Mouse (Mus musculus) MEL (cell line): ENCODE data around the gene Ppp1r12a. TPM values are rescaled to one million over a fixed set of nuclear protein-coding genes. Genes with fewer than 3 reads are reported as not detected.
A peak's percentile ranks its signal among the peaks of the same experiment; 100 is the strongest.

Experiments used
- DNase-seq: peaks from one replicate; pipeline ENCODE4 v3.0.0; 2011; ENCODE audit warnings: low read depth, low spot score
- H3K27ac ChIP-seq: 2 replicates; pipeline ENCODE4 v1.5.1; 2012; ENCODE audit warnings: low read depth, mild to moderate bottlenecking, control low read depth, low read length, moderate library complexity; ENCODE audit not compliant: control insufficient read depth
- H3K27me3 ChIP-seq, 2 experiments: fragments of 150-350 bp in 1 of 2; sonication (generic) in 1 of 2; 2 replicates each; pipeline ENCODE4 v1.6.1; 2012; ENCODE audit warnings: low read length in 2 of 2, mild to moderate bottlenecking in 2 of 2, improper control_type of control experiment in 1 of 2, moderate library complexity in 1 of 2; ENCODE audit not compliant: insufficient read depth in 2 of 2, control insufficient read depth in 1 of 2
- H3K36me3 ChIP-seq, 2 experiments: 2 replicates each; pipeline ENCODE4 v1.6.1; 2012 to 2014; ENCODE audit warnings: low read length in 2 of 2, improper control_type of control experiment in 1 of 2, inconsistent platforms in 1 of 2, mild to moderate bottlenecking in 1 of 2; ENCODE audit not compliant: insufficient read depth in 2 of 2, control insufficient read depth in 1 of 2
- H3K4me1 ChIP-seq, 2 experiments: fragments of 150-350 bp in 1 of 2; sonication (generic) in 1 of 2; 2 replicates each; pipeline ENCODE4 v1.6.1; 2012; ENCODE audit warnings: low read length in 2 of 2, improper control_type of control experiment in 1 of 2, mild to moderate bottlenecking in 1 of 2; ENCODE audit not compliant: insufficient read depth in 2 of 2, control insufficient read depth in 1 of 2
- H3K4me3 ChIP-seq, 2 experiments: fragments of 150-350 bp in 1 of 2; sonication (generic) in 1 of 2; 2 replicates each; pipeline ENCODE4 v1.5.1; 2012; ENCODE audit warnings: low read depth in 2 of 2, low read length in 2 of 2, mild to moderate bottlenecking in 2 of 2, moderate library complexity in 2 of 2, control low read depth in 1 of 2, improper control_type of control experiment in 1 of 2; ENCODE audit not compliant: control insufficient read depth in 1 of 2, insufficient read depth in 1 of 2
- H3K79me2 ChIP-seq: 2 replicates; pipeline ENCODE4 v1.6.1; 2012; ENCODE audit warnings: mild to moderate bottlenecking, low read length, moderate library complexity; ENCODE audit not compliant: control insufficient read depth, poor library complexity, insufficient read depth
- H3K9ac ChIP-seq: 2 replicates; pipeline ENCODE4 v1.6.1; 2012; ENCODE audit warnings: low read depth, mild to moderate bottlenecking, control low read depth, low read length, moderate library complexity; ENCODE audit not compliant: control insufficient read depth, poor library complexity, severe bottlenecking
- H3K9me3 ChIP-seq: fragments of 150-350 bp; sonication (generic); replicated peaks from 2 replicates; pipeline ENCODE4 v1.6.1; 2012; ENCODE audit warnings: mild to moderate bottlenecking, low read length, improper control_type of control experiment, moderate library complexity; ENCODE audit not compliant: insufficient read depth
- BHLHE40 ChIP-seq: IDR thresholded peaks from 2 replicates; pipeline ENCODE4 v1.6.1; 2012; ENCODE audit warnings: low read depth, mild to moderate bottlenecking, inconsistent platforms, low read length, improper control_type of control experiment, borderline replicate concordance
- CHD1 ChIP-seq: IDR thresholded peaks from 2 replicates; pipeline ENCODE4 v1.6.1; 2012; ENCODE audit warnings: low read depth, mild to moderate bottlenecking, inconsistent platforms, low read length, improper control_type of control experiment
- E2F4 ChIP-seq: IDR thresholded peaks from 2 replicates; pipeline ENCODE4 v1.6.1; 2011; ENCODE audit warnings: low read depth, low read length, improper control_type of control experiment, borderline replicate concordance
- EP300 ChIP-seq, 2 experiments: IDR thresholded peaks; 2 replicates each; pipeline ENCODE4 v1.6.1; 2011; ENCODE audit warnings: improper control_type of control experiment in 2 of 2, low read length in 2 of 2, low read depth in 1 of 2, mild to moderate bottlenecking in 1 of 2
- ETS1 ChIP-seq: IDR thresholded peaks from 2 replicates; pipeline ENCODE4 v1.6.1; 2012; ENCODE audit warnings: low read depth, mild to moderate bottlenecking, inconsistent platforms, low read length, improper control_type of control experiment, moderate library complexity
- GABPA ChIP-seq: IDR thresholded peaks from 2 replicates; pipeline ENCODE4 v1.6.1; 2012; ENCODE audit warnings: low read depth, mild to moderate bottlenecking, inconsistent platforms, low read length, improper control_type of control experiment, moderate library complexity
- GATA1 ChIP-seq: IDR thresholded peaks from 2 replicates; pipeline ENCODE4 v1.6.1; 2011; ENCODE audit warnings: low read depth, low read length, improper control_type of control experiment
- MAFK ChIP-seq: IDR thresholded peaks from 2 replicates; pipeline ENCODE4 v1.6.1; 2011; ENCODE audit warnings: low read depth, mild to moderate bottlenecking, low read length, improper control_type of control experiment, borderline replicate concordance
- MAZ ChIP-seq: IDR thresholded peaks from 2 replicates; pipeline ENCODE4 v1.6.1; 2012; ENCODE audit warnings: low read depth, mild to moderate bottlenecking, inconsistent platforms, low read length, improper control_type of control experiment
- NELFE ChIP-seq: IDR thresholded peaks from 2 replicates; pipeline ENCODE4 v1.6.1; 2011; ENCODE audit warnings: low read depth, low read length, improper control_type of control experiment
- POLR2AphosphoS2 ChIP-seq: IDR thresholded peaks from 2 replicates; pipeline ENCODE4 v1.6.1; 2011; ENCODE audit warnings: low read length, improper control_type of control experiment
- TAL1 ChIP-seq: IDR thresholded peaks from 2 replicates; pipeline ENCODE4 v1.6.1; 2012; ENCODE audit warnings: mild to moderate bottlenecking, inconsistent platforms, low read length, moderate library complexity, mixed read lengths
- TBP ChIP-seq: IDR thresholded peaks from 2 replicates; pipeline ENCODE4 v1.8.0; 2011; ENCODE audit warnings: low read depth, low read length, improper control_type of control experiment
- TCF12 ChIP-seq: IDR thresholded peaks from 2 replicates; pipeline ENCODE4 v1.6.1; 2014; ENCODE audit warnings: low read depth, mild to moderate bottlenecking, inconsistent platforms, low read length, improper control_type of control experiment, moderate library complexity
- USF1 ChIP-seq: IDR thresholded peaks from 2 replicates; pipeline ENCODE4 v1.6.1; 2014; ENCODE audit warnings: low read depth, mild to moderate bottlenecking, inconsistent platforms, low read length, improper control_type of control experiment, moderate library complexity
- USF2 ChIP-seq, 2 experiments: IDR thresholded peaks; 2 replicates each; pipeline ENCODE4 v1.6.1; 2011 to 2012; ENCODE audit warnings: improper control_type of control experiment in 2 of 2, low read length in 2 of 2, borderline replicate concordance in 1 of 2, inconsistent platforms in 1 of 2, low read depth in 1 of 2, mild to moderate bottlenecking in 1 of 2; ENCODE audit not compliant: insufficient read depth in 1 of 2
- ZC3H11A ChIP-seq: IDR thresholded peaks from 2 replicates; pipeline ENCODE4 v1.6.1; 2012; ENCODE audit warnings: low read depth, mild to moderate bottlenecking, inconsistent platforms, low read length, improper control_type of control experiment
- ZKSCAN1 ChIP-seq: IDR thresholded peaks from 2 replicates; pipeline ENCODE4 v1.6.1; 2012; ENCODE audit warnings: low read depth, mild to moderate bottlenecking, inconsistent platforms, low read length, improper control_type of control experiment, moderate library complexity
- polyA plus RNA-seq, 2 experiments: library from polyadenylated mRNA; stranded (reverse) in 1 of 2; unstranded in 1 of 2; fragments of >175 nt in 1 of 2; fragments of >200 nt in 1 of 2; gene quantifications; 2 replicates each; pipeline versions ENCODE4 v1.2.1 to v1.2.4; 2012; ENCODE audit warnings: low replicate concordance in 2 of 2, low read depth in 1 of 2; ENCODE audit not compliant: insufficient read length in 2 of 2, insufficient read depth in 1 of 2, missing spikeins in 1 of 2
- total RNA-seq: library from RNA; depleted of rRNA; stranded (reverse); fragments of 300-350 nt; gene quantifications from 2 replicates; pipeline ENCODE4 v1.2.3, GENCODE M21; 2012

Gene Ppp1r12a
- total and polyA plus RNA-seq, 3 experiments, result 46.5 to 86.6 (median 59.1) TPM

DNA sequence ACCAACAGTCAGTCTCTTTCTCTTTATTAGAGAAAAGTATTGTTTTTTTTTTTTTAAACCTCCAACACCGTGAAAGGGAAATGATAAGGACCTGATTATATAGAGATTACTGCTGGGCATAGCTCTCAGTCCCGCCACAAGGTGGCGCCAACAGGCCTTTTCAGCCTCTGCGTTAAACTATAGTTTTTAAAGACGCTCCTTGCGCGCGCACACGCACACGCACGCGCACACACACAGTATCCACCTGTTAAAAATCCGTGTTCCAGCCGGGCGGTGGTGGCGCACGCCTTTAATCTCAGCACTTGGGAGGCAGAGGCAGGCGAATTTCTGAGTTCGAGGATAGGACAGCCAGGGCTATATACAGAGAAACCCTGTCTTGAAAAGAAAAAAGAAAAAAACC lies 138.8 kb downstream of the Ppp1r12a start (continued):
- no peak for TF ChIP-seq CHD1
- TF ChIP-seq MAZ, result no peak
- TF ChIP-seq USF2 (IDR thresholded peaks at IDR 0.05; ENCODE audit: borderline replicate concordance in 1 of 2, insufficient read depth in 1 of 2, low read depth in 1 of 2, low read length in 2 of 2), result no peak
- no peak for TF ChIP-seq NELFE
- TF ChIP-seq USF1, result no peak
- TF ChIP-seq MAFK, result no peak
- no peak for TF ChIP-seq E2F4
- no peak for TF ChIP-seq ZKSCAN1
- TF ChIP-seq, all 39 proteins: peak for 9

DNA sequence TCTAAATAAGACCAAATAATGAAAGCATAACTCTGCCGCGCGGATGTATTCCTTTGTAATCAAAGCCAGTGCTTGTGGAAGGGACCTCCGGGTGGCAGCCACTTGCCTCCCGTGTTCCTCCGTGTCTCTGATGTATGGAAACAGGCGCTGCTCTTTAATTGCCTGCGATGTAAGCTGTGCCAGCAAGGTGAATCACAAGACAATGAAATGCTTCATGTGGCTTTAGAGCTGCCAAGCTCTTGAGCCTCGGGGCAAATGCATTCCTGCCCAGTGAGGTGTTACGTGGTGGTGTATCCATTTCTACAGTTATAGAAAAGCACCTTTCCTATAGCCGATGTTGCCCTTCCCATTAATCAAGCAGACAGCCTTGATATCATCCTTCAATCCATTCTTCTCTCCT lies 145.8 kb downstream of the Ppp1r12a start:
- TF ChIP-seq ZC3H11A, result no peak
- TF ChIP-seq GABPA, result no peak
- no peak for TF ChIP-seq EP300 (IDR thresholded peaks at IDR 0.05; ENCODE audit: low read depth in 1 of 2, low read length in 2 of 2)
- no peak for TF ChIP-seq TBP
- Histone ChIP-seq H3K27ac (no peak overlapping the region), H3K9ac (no peak overlapping the region), H3K4me1 (no peaks in the 10 kb centered on the region), H3K27me3 (no peaks in the 10 kb centered on the region), H3K4me3 (no peak overlapping the region), H3K36me3 (peaks cover 0 to 7% of the 10 kb centered on the region in 2 experiments; a peak in 2 of 4 replicates), H3K79me2 (no peaks in the 10 kb centered on the region), H3K9me3 (no peaks in the 10 kb centered on the region)
- DNase-seq, result no peak

DNA sequence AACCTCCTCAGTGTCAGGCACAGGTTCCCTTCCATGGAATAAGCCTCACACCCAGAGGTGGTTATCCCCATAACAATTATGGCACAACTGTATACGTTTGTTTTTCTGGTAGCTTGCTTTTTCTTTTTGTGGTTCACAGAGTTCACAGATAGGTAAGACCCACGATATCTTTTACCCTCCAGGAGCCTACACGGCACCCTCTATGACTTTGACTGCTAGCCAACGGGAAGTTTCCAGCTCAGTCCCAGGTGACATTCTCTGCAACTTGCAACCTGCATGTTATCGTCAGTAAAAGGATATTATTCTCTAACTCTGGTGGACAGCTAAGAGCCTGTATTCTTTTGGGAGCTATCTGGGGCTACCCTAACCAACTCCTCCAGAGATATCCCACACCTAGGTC lies 148.2 kb downstream of the Ppp1r12a start:
- Histone ChIP-seq H3K27ac (peak overlapping the region; percentile 64), H3K79me2 (no peaks in the 10 kb centered on the region), H3K9me3 (no peaks in the 10 kb centered on the region), H3K4me3 (no peak overlapping the region), H3K9ac (no peak overlapping the region), H3K36me3 (peaks cover 0 to 17% of the 10 kb centered on the region in 2 experiments; a peak in 2 of 4 replicates), H3K27me3 (no peaks in the 10 kb centered on the region), H3K4me1 (peaks cover 6 to 11% of the 10 kb centered on the region in 2 experiments; a peak in 3 of 4 replicates)
- DNase-seq, result peak; percentile 62
- TF ChIP-seq EP300 (IDR thresholded peaks at IDR 0.05; ENCODE audit: low read depth in 1 of 2, low read length in 2 of 2), result peak; percentile 35 to 61; a peak in 2 of 4 replicates
- no peak for TF ChIP-seq POLR2AphosphoS2
- TF ChIP-seq TCF12, result peak; percentile 64
- TF ChIP-seq BHLHE40, result no peak
- TF ChIP-seq ETS1, result 0 out of 2 replicates have a peak, but pooled peaks have one; percentile 30
- 0 out of 2 replicates have a peak, but pooled peaks have one; percentile 12 for TF ChIP-seq TAL1
- no peak for TF ChIP-seq CHD1
- TF ChIP-seq GATA1, result peak; percentile 21; the same call in 1 of the 2 replicates
